Mouse (Mus musculus): ENCODE measurements around the gene Slx1b.
A peak's percentile ranks its signal among the peaks of the same experiment; 100 is the strongest.
"Not testable (repeated sequence)": the region's sequence is repeated elsewhere in the genome, so short reads cannot be mapped to it uniquely, and the experiment has no call there.

Slx1b gene

GRCm38 (mm10) chr7:126702358-126702757 lies 6.8 kb upstream of the Slx1b start:
- DNase-seq, result no peak

- DNase-seq, result no peak
Observed at GRCm38 (mm10) chr7:126701559-126702357, 6.2 kb upstream of the Slx1b start.

- DNase-seq, result peak; percentile 95 to 96
Observed at GRCm38 (mm10) chr7:126701070-126701469, 5.5 kb upstream of the Slx1b start.

- DNase-seq, result peak; percentile 27 to 42
Observed at GRCm38 (mm10) chr7:126700063-126701015, 4.8 kb upstream of the Slx1b start.

GRCm38 (mm10) chr7:126697838-126698237 lies 2.3 kb upstream of the Slx1b start:
- DNase-seq, result no peak

- no peak for DNase-seq
Observed at GRCm38 (mm10) chr7:126696886-126697285, 1.3 kb upstream of the Slx1b start.

- peak in 1 of 2 experiments; percentile 32 for DNase-seq
Observed at GRCm38 (mm10) chr7:126696303-126696702, 719 bp upstream of the Slx1b start.

- peak in 1 of 2 experiments; percentile 63 for DNase-seq
Observed at GRCm38 (mm10) chr7:126695210-126695611, 373 bp downstream of the Slx1b start, which contains the start of gene Bola2. TSS of gene Bola2 (plus strand) at chr7:126695401.

GRCm38 (mm10) chr7:126694441-126695051 lies 1.0 kb downstream of the Slx1b start:
- DNase-seq, result peak in 1 of 2 experiments; percentile 20

GRCm38 (mm10) chr7:126693781-126694180 lies 1.8 kb downstream of the Slx1b start:
- DNase-seq, result no peak

GRCm38 (mm10) chr7:126693256-126693655 lies 2.3 kb downstream of the Slx1b start:
- peak; percentile 81 to 85 for DNase-seq

- DNase-seq, result no peak
Observed at GRCm38 (mm10) chr7:126692426-126692825, 3.2 kb downstream of the Slx1b start.

GRCm38 (mm10) chr7:126691676-126692075 lies 3.9 kb downstream of the Slx1b start:
- no peak for DNase-seq

- no peak for DNase-seq
Observed at GRCm38 (mm10) chr7:126690737-126691136, 4.8 kb downstream of the Slx1b start.

GRCm38 (mm10) chr7:126689021-126689420 lies 6.6 kb downstream of the Slx1b start:
- no peak for DNase-seq

- not testable (repeated sequence) for DNase-seq
Observed at GRCm38 (mm10) chr7:126688156-126688555, 7.4 kb downstream of the Slx1b start.

GRCm38 (mm10) chr7:126681221-126681620 lies 14.4 kb downstream of the Slx1b start:
- DNase-seq, result no peak

GRCm38 (mm10) chr7:126679683-126680082 lies 15.9 kb downstream of the Slx1b start:
- no peak for DNase-seq

- DNase-seq, result no peak
Observed at GRCm38 (mm10) chr7:126678545-126679341, 16.8 kb downstream of the Slx1b start.

GRCm38 (mm10) chr7:126676631-126677220 lies 18.9 kb downstream of the Slx1b start:
- no peak for DNase-seq

GRCm38 (mm10) chr7:126676207-126676606 lies 19.4 kb downstream of the Slx1b start, which contains the start of gene Sult1a1:
TSS of gene Sult1a1 (minus strand) at chr7:126676432.
- no peak for DNase-seq

- DNase-seq, result no peak
Observed at GRCm38 (mm10) chr7:126675104-126675503, 20.5 kb downstream of the Slx1b start.

Measured in cerebellum, postnatal 36 days (tissue).